Mouse (Mus musculus) liver, postnatal 0 days (tissue): ENCODE measurements around the gene Banp.

ENCODE experiments used
- CTCF ChIP-seq: sonication (generic); IDR thresholded peaks from 2 replicates; pipeline ENCODE4 v1.5.1; 2016; ENCODE audit warnings: antibody characterized with exemption, low read depth
- EP300 ChIP-seq: IDR thresholded peaks from 2 replicates; pipeline ENCODE4 v1.6.1; 2016; ENCODE audit warnings: antibody characterized with exemption, low read depth, mild to moderate bottlenecking

DNA sequence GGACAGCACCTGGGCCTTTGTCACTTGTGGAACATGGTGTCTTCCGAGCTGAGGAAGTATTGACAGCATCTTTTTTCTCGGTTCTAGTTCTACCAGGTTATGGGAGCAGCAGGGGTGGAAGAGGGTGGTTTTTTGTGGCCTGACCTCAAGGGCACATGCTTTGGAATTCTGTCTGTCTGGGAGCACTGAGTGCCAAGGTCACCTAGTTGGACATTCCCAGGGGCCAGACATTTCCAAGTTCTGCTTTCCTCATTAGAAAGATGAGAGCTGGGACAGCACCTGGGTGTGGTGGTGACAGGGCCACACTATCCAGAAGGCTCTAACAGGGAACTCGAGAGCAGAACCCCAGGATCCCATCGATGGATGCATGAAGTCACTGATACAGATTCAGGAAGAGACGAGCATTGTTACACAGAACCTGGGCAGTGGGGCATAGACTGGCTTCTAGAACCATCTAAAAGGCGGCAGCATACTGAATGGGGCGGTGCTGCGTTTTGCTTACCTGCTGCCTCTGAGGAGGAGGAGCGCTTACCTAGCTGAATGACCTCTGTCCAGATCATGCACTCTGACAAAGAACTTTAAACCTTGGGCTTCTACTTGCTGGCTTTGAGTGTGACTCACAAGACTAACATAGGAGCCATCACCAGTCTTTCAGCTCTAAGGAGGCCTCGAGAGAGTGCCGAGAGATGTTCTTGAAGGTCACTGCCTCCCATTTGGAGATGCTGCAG, 31.4 kb downstream of the Banp start:
- TF ChIP-seq CTCF (no peak), EP300 (no peak)
